Mouse (Mus musculus) gastrocnemius, postnatal 14 days (tissue): ENCODE data around the gene Hist1h2ad. TPM values are rescaled to one million over a fixed set of nuclear protein-coding genes. Genes with fewer than 3 reads are reported as not detected.
"Not testable (repeated sequence)": the region's sequence is repeated elsewhere in the genome, so short reads cannot be mapped to it uniquely, and the experiment has no call there.

Source experiments
- DNase-seq: peaks from one replicate; pipeline ENCODE4 v3.0.0; 2021; ENCODE audit warnings: mixed read lengths
- intact Hi-C: fragments of 180-260 bp; cut with DNase I; formaldehyde crosslinking; loops from one replicate; pipeline ENCODE4 v1.15.1; 2025; ENCODE audit warnings: low total_unique reads
- total RNA-seq, 2 experiments: library from RNA; stranded (reverse); gene quantifications; 2 replicates each; pipeline ENCODE4 v1.2.3; 2021

The Hist1h2ad gene
- total RNA-seq, 2 experiments from 2014 or later: 13.9 to 14.8 TPM

DNA sequence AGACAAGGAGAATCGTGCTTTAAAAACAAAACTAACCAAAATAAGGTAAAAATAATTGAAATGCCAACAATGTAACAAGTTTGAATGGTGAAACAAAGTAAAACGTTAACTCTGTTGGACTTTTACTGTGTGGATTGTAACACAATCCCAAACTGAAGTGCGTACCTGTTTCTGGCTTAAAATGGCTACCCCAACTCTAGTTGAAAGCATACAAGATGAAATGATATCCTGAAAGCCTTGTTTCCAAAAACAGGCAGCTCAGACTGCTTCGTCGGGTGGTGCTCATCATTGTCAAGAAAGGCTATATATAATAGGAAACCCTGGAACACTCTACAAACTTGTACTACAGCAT lies 12.7 kb upstream of the Hist1h2ad start:
- intact Hi-C loops, DNase-seq: not testable (repeated sequence)

DNA sequence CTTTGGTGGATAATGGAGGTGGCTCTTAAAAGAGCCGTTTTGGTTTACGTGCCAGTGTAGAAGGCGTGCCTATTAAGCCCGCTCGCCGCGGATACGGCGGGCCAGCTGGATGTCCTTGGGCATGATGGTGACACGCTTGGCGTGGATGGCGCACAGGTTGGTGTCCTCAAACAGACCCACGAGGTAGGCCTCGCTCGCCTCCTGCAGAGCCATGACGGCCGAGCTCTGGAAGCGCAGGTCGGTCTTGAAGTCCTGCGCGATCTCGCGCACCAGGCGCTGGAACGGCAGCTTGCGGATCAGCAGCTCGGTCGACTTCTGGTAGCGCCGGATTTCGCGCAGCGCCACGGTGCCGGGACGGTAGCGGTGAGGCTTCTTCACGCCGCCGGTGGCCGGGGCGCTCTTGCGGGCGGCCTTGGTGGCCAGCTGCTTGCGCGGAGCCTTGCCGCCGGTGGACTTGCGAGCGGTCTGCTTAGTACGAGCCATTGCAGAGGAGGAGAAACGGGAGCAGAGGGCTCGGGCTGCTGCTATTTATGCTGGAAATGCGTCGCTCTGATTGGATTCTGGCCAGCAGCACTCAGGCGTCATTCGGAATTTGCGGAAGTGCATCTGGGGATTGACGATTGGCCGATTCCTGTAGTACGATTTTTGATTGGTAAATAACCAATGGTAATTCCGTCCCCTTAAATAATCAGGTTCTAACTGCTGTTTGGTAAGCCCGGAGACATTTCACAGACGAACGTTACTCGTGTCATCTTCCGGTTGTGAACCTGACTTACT lies 12.1 kb upstream of the Hist1h2ad start, which contains the start of gene Hist1h3e:
Hist1h3e (minus strand) TSS at position 487 of the 777 bp plus-strand sequence.
- peak; percentile 90 for DNase-seq
- intact Hi-C loops: not testable (repeated sequence)

DNA sequence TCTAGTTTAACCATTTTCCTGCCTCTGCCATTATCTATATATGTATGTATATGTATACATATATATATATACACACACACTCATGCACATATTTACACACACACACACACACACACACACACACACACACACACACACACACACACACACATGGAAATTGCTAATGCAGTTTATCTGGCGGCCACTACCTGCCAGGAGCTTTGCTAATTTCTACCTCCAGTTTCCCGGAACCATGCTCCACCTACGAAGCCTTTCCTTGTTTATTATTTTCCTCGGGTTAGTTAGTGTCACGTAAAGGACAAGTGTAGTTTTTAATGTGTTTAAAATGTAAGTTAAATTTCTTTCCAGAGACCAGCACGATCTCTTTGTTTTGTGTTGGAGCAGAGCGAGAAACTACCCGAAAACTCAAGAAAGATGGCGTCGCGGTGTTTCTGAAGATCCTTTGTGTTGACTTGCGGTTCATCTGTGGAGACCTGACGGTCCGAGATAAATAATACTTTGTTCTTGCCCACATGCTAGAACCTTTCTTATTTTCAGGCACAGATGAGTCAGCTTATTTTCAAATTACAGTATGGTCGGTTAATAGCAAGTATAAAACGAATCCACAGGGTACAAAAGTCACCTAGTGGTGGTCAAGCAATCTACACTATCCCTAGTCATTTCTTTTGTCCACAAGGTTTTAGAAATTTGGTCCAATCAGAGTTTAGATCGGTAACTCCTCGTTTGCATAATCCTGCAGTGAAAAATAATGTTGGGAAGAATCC lies 11.3 kb upstream of the Hist1h2ad start:
- intact Hi-C loops: no loop called here
- peak; percentile 14 for DNase-seq

DNA sequence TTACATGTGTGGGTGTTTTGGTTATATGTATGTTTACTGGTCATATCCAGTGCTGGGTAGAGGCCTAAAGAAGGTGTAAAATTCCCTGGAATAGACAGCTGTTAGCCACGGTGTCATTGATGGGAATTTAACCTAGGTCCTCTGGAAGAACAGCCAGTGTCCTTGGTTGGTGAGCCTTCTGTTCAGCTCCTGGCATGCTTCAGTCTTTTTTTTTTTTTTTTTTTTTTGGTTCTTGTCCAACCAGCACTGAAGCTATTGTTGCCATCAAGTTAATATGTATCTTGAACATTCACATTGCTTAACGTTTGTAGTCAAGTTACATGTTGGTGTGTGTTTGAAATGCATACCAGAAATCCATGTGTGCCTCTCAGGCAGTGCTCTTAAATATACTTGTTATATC lies 9.7 kb upstream of the Hist1h2ad start:
- intact Hi-C loops: no loop called here
- DNase-seq: no peak

DNA sequence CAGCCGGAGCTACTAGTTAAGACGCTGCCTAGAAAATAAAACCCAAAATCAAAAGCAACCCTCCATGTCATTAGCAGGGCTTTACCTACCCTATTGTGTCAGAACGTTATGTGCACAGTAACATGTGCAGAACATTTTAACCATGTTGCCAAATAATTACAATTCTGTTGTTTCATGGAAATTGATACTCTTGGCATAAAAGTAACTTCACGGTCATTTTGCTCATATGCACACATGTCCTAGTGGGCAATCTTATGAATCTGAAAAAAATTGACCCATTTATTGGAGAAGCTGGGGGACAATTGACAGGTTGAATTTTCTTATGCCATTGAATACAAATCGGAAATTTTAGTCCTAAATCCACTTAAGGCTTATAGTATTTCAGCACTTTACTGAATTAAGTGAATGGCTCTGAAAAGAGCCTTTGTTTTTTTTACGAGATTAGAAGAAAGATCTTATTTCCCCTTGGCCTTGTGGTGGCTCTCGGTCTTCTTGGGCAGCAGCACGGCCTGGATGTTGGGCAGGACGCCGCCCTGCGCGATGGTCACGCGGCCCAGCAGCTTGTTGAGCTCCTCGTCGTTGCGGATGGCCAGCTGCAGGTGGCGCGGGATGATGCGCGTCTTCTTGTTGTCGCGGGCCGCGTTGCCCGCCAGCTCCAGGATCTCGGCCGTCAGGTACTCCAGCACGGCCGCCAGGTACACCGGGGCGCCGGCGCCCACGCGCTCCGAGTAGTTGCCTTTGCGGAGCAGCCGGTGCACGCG lies 3.7 kb upstream of the Hist1h2ad start:
- intact Hi-C loops: not testable (repeated sequence)

DNA sequence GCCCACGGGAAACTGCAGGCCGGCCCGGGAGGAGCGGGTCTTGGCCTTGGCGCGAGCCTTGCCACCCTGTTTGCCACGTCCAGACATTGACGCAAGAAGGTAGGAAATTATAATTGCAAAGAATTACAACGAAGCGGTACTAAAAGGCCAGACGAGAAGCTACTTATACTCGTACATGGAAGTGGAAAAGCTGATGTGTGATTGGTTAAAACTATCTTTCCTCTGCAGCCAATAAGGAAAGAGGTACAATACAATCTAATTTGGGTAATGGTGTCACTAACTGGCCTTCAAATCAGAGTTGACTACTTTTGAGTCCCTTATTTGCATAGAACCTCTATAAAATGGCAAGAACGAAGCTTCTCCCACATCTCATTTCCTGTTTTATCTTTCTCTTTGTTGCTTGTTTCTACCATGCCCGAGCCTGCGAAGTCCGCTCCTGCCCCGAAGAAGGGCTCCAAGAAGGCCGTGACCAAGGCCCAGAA lies 3.1 kb upstream of the Hist1h2ad start, which contains the start of the genes Hist1h2ae and Hist1h2bg:
Hist1h2ae (minus strand) TSS at position 199 of the 482 bp plus-strand sequence.
Hist1h2bg (plus strand) TSS at position 375 of the 482 bp plus-strand sequence.
- DNase-seq: peak; percentile 15
- intact Hi-C loops: no loop called here

More for the DNA sequence above, 3.7 kb upstream of the Hist1h2ad start:
- not testable (repeated sequence) for DNase-seq

DNA sequence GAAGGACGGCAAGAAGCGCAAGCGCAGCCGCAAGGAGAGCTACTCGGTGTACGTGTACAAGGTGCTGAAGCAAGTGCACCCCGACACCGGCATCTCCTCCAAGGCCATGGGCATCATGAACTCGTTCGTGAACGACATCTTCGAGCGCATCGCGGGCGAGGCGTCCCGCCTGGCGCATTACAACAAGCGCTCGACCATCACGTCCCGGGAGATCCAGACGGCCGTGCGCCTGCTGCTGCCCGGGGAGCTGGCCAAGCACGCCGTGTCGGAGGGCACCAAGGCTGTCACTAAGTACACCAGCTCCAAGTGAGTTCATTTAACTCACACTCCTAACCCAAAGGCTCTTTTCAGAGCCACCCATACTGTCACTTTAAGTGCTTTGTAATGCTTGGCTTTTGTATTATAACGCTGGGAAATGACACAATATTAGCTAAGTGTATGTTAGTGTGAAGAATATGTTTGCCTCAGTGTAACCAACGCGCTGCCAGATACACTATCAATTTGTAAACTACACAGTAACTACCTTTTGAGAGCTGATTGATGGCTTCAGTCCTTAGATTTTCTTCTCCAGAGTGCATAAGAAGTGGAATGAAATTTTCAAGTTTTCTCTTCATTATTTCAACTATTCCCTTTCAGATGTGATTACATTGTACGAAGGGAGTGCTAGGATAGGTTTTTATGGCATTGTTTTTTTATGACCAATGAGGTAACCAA lies 2.5 kb upstream of the Hist1h2ad start:
- intact Hi-C loops: not testable (repeated sequence)

DNA sequence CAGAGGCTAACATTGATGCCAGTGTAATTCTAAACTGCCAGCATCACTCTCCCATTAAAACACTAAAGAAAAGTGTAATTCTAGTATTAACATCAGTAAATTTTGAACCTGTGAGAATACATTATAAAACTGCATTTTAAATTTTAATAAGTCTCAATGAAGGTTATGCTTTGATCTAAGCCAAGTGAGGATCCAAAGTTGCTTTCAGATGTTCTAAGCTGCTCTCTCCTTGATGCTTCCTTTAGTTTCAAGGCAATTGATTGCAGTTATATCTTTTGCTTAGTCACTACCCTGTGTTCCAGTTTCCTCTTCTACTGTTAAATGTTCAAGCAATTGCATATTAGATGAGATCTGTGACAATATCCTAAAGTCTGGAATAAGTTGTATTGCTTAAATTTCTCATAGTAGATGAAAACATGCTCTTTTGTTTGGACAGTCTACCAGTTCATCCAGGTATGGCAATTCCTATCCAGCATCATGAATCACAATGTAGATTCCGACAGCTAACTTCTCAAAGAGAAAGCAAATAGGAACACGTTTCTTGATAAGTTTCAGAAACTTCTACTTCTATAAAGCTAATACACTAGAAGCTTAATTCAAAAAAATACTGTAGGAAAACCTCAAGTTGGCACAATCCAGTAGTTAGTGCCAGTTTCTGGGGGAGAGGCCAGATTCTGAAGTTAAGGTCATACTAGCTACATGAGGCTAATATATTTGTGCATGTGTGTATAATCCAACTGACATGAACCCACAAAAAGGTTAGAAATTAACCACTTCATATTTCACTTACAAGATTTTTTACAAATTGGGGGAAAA lies 1.8 kb upstream of the Hist1h2ad start:
- intact Hi-C loops: no loop called here
- no peak for DNase-seq

More for the DNA sequence above, 2.5 kb upstream of the Hist1h2ad start:
- DNase-seq: not testable (repeated sequence)

DNA sequence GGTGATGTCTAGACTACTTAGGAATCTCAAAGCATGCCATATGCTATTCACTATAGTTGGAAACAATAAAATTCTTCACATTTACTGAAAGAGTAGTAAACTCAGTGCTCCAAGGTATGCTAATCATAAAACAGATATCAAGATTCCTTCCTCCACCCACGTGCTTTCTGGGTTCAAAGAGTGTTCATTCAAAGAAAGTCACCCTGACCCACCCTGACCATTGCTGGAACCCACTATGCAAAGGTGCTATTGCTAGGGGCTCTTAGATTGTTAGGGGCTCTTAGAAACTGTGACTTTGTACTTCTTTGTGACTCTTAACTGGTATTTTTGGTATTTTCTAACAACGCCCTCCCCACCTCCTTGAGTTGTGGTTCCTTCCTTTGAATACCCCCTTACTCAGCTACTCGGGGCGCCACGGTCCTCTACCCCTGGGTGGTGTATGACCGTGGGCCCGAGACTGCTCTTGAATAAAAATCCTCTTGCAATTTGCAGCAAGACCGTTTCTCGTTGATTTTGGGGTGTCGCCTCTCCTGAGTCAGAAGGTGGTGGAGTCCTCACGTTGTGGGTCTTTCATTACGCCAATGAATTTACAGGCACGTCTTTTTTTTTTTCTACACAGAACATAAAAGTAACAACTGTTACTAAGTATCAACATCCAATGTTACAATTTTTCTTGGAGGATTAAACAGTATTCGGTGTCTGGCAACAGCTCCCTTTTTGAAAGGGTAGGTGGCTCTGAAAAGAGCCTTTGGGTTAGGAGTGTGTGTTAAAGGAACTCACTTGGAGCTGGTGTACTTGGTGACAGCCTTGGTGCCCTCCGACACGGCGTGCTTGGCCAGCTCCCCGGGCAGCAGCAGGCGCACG lies 915 bp upstream of the Hist1h2ad start:
- DNase-seq, intact Hi-C loops: not testable (repeated sequence)

DNA sequence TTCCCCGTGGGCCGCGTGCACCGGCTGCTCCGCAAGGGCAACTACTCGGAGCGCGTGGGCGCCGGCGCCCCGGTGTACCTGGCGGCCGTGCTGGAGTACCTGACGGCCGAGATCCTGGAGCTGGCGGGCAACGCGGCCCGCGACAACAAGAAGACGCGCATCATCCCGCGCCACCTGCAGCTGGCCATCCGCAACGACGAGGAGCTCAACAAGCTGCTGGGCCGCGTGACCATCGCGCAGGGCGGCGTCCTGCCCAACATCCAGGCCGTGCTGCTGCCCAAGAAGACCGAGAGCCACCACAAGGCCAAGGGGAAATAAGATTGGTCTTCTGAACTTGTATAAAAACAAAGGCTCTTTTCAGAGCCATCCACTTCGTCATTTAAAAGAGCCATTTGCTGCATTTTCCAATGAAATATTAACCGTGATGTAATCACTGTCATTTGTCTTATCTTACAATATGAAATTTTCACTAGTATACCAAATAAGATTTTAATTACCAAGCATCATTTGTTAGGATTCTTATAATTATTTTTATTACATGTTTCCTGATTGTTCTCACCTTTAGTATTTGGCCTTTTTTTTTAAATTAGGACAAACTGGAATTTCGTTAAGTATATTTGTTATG lies 477 bp downstream of the Hist1h2ad start:
- DNase-seq, intact Hi-C loops: not testable (repeated sequence)

DNA sequence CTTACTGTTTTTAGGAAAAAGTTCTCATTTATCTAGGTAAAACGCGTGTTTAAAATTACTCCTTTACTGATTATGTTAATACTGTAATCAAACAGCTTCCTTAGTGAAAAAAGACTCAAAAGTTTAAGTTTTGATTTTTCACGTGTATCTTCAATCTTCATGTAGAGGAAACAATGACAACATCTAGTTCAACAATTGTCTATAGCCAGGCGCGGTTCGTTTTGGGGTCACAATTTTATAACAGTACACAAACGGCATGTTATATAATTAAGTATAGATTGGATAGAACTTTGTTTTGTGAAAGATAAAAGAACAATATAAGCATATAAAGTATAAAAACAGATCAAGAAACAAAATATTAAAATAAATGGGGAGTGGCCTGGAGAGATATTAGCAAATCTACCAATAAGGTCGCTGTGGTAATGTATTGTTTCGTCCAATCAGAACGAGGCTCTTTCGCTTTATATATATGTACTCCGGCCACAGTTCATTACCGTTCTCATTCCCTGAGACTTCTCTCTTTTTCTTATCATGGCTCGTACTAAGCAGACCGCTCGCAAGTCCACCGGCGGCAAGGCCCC lies 1.2 kb downstream of the Hist1h2ad start, which contains the start of gene Hist1h3d:
Hist1h3d (plus strand) TSS at position 493 of the 581 bp plus-strand sequence.
- intact Hi-C loops: no loop called here
- no peak for DNase-seq

DNA sequence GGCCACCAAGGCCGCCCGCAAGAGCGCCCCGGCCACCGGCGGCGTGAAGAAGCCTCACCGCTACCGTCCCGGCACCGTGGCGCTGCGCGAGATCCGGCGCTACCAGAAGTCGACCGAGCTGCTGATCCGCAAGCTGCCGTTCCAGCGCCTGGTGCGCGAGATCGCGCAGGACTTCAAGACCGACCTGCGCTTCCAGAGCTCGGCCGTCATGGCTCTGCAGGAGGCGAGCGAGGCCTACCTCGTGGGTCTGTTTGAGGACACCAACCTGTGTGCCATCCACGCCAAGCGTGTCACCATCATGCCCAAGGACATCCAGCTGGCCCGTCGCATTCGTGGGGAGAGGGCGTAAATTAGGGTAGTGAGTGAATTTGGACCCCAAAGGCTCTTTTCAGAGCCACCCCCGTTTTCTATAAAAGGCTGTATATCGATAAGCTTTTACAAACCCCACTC lies 1.7 kb downstream of the Hist1h2ad start:
- not testable (repeated sequence) for DNase-seq

DNA sequence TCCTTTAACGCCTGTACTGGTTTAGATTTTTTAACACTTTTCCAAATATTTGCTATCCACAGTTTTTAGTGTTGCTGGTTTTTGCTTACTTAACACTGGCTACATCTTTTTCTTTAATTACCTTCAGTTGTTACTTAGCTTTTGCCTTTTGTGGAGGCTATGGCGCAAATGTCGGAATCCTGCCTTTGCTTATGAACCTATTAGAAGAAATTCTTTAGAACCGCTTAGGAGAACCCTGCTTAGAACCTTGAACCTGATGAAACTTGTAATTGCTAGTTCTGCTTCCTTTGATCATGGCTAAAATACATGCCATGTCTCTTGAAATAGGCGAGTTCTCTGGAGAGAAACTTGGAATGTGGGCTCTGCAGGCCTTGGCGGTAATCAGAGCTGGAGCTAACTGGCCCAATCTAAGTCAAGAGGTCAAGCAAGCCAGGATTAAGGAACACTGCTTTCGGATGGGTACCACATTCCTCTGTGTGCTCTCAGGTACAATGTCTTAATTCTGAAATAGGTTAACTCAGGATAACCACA lies 2.2 kb downstream of the Hist1h2ad start:
- intact Hi-C loops: no loop called here
- no peak for DNase-seq

More for the DNA sequence above, 1.7 kb downstream of the Hist1h2ad start:
- intact Hi-C loops: not testable (repeated sequence)

DNA sequence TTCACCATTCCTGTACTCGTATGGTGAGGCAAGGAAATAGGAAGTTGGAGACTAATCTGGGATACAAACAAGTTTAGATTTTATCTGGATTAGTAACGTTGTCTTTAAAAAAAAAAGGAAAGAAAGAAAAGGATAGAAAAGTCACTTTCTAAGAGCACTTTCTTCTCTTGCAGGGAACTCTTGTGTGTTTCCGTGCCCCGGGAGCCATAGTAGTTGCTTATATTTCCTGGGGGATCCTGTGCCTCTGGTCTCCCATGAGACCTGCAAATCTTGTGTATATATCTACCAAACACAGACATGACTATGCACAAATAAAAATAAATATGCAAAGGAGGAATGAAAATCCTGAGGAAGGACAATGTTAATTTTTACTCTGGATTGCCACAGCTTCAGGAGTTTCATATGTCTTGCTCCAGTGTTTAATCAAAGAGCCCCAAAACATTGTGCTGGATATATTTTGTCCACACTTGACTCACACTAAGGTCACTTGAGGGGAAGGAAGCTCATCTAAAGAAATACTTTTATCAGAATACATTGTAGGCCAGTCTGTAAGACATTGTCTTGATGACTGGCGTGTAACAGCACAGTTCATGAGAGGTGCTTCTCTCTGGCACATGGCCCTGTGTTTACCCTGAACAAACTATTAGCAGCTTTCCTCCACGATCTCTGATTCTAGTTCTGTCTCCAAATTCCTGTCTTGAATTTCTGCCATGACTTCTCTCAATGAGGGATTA lies 2.9 kb downstream of the Hist1h2ad start:
- intact Hi-C loops: no loop called here
- no peak for DNase-seq

DNA sequence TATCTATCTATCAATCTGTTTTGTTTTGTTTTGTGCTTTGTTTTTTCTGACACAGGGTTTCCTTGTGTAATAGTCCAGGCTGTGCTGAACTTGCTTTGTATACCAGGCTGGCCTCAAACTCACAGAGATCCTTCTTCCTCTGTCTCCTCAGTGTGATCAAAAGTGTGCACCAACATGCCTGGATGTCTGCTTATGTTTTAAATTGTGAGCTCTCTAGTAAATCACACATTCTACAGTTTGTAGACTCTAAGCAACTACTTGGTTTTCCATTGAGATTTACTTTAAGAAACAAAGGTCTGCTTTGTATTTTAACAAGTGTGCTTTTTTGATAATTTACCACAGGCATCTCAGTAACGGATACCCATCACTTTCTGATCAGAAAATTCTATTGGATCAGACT lies 3.7 kb downstream of the Hist1h2ad start:
- intact Hi-C loops: no loop called here
- DNase-seq: no peak
